Mouse (Mus musculus) heart, postnatal 36 days (tissue): Measurements from ENCODE around the gene St6galnac6. TPM values are rescaled to one million over a fixed set of nuclear protein-coding genes. Genes with fewer than 3 reads are reported as not detected.
A peak's percentile ranks its signal among the peaks of the same experiment; 100 is the strongest.

Source experiments
- DNase-seq, 2 experiments: peaks; one replicate each; pipeline ENCODE4 v3.0.0; 2021 to 2022
- intact Hi-C: fragments of 180-260 bp; cut with DNase I; formaldehyde crosslinking; loops from one replicate; pipeline ENCODE4 v1.15.1; 2025
- total RNA-seq, 2 experiments: library from RNA; stranded (reverse); gene quantifications; 2 replicates each; pipeline ENCODE4 v1.2.3; 2021

Gene St6galnac6
- total RNA-seq, 2 experiments from 2014 or later, result 108 to 116 TPM

DNA sequence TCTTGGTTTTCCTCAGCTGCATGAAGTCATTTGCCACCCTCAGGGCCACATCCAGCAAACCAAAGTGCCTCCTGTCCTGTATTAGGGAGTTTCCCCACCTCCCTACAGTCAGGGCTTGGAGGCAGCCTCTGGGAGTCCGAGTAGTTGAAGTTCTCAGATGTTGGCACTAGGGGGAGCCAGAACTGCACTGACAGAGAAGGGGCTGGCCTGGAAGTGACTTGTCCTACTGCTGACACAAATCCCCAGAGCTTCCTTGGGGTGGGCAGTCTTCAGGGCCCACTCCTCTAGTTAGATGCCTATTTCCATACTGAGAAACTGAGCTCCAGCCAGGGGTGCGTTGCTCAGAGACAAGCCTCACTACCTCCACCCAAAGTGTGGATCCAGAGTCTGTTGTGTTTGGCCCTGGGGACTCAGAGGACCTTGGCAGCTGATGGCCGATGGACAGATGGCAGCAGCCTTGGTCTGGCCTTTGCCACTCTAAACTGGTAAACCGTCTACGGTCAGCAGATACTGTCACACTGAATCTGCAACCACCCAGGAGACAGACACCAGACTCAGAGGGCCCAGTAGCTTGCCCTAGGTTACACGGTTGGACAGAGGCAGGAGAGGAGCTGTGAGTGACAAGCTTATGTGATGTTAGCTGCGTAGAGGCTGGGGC, 32.4 kb downstream of the St6galnac6 start:
- intact Hi-C loops, result loop anchor here (1.0 to 5.0 kb wide), 4 partner anchors 23 to 125 kb away; partner anchors contain the start of gene Tor2a

GRCm38 (mm10) chr2:32633660-32634059, 34.2 kb downstream of the St6galnac6 start:
- intact Hi-C loops, result loop anchor here (1.0 to 5.0 kb wide), 4 partner anchors 13 to 124 kb away; partner anchors contain the start of genes Eng and Tor2a
- DNase-seq, result peak in 1 of 2 experiments; percentile 64

More for the DNA sequence above, 32.4 kb downstream of the St6galnac6 start:
- DNase-seq, result peak; percentile 85 to 86

DNA sequence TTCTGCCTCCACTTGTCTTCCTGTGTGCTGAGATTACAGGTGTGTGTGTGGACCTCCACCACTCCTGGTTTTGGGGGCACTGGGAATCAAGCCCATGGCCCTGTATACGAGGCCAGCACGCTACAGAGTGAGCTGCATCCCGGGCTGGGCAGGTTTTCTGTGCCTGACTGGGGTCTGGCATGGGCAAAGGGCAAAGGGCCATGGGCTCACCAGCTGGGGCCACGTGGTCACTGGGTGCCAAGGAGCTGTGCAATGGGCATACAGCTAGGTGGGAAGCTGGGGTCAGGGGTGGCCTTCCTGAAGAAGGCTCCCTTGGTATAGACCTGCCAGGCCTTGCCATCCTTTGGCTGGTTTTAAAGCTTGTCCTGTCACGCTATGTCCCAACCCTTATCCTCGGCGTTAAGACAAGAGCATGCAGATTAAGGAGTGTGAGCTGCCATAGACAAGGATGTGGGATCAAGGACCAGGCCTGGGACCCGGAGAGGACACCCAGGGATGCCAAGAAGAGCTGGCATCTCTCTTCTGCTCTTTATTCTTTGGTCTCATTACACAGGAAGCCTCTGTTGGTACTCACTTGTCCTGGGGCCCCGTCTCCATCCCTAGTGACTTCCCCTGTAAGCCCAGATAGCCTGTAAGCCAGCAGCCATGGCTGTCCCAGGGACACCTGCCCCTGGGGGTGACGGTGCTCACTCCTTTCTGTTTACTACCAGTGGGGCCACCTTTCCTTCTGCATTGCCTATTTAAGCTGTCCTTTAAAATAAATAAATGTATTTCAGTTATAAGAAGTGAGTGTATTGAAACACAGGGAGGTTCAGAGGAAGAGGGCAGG, 35.0 kb downstream of the St6galnac6 start:
- intact Hi-C loops, result loop anchor here (1.0 to 5.0 kb wide), 3 partner anchors 12 to 123 kb away; partner anchors contain the start of genes Eng and Tor2a
- no peak for DNase-seq

- no peak for DNase-seq
- intact Hi-C loops, result no loop called here
These were observed 37.1 kb downstream of the St6galnac6 start for GRCm38 (mm10) chr2:32636617-32637016.

GRCm38 (mm10) chr2:32637778-32638281, 38.3 kb downstream of the St6galnac6 start:
- intact Hi-C loops, result no loop called here
- peak; percentile 63 to 73 for DNase-seq

DNA sequence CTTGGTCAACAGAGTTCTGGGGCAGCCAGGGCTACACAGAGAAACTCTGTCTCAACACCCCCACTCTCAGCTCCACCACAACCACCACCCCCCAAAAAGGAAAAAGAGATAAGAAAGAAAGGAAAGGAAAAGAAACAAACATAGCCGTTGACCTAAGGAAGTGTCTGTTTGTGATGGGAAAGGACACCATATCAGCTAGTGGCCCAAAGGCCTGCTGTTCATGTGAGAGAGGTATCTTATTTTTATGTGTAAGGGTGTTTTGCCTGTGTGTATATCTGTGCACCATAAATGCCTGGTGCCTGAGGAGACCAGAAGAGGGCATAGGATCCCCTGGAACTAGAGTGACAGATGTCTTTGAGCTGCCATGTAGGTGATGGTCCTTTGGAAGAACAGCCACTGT, 40.1 kb downstream of the St6galnac6 start:
- intact Hi-C loops, result no loop called here
- DNase-seq, result no peak

GRCm38 (mm10) chr2:32640550-32641051, 41.1 kb downstream of the St6galnac6 start:
- intact Hi-C loops, result no loop called here
- no peak for DNase-seq

GRCm38 (mm10) chr2:32641810-32642209, 42.3 kb downstream of the St6galnac6 start:
- DNase-seq, result no peak
- intact Hi-C loops, result no loop called here

DNA sequence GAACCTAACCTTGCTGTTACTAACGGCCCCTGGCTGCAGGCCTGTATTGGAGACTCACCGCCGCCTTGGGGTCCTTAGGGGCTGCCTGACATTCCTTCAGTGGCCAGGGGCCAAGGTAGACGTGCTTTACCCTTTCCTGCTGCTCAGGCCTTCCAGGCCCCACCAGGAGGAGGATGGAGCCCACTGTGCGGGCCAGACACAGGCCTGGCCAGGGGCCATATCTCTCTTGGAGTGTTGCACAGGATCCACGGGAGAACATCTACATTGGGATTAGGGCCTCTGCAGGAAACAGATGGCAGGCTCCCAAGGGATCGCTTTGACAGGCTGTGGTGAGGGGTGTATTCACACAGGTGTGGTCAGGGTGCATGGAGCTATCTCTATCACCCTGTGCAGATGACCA, 43.3 kb downstream of the St6galnac6 start:
- intact Hi-C loops, result no loop called here
- peak; percentile 61 to 65 for DNase-seq

DNA sequence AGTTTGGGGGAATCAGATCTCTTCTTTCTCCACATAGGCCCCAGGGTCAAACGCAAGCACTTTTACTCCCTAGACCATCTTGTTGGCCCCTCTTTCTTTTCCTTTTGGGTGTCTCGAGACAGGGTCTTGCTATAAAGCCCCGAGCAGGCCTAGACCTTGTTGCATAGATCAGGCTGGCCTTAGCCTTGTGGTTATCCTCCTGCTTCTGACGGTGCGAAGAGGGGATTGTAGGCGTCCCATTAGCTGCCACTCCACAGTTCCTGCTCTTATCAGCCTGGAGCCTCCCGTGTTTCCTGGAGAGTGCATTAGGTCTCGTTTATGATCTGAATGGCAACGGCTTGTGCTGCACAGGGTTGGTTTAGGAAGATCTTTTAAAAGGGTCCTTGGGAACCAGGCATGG, 44.6 kb downstream of the St6galnac6 start:
- intact Hi-C loops, result no loop called here
- DNase-seq, result no peak

DNA sequence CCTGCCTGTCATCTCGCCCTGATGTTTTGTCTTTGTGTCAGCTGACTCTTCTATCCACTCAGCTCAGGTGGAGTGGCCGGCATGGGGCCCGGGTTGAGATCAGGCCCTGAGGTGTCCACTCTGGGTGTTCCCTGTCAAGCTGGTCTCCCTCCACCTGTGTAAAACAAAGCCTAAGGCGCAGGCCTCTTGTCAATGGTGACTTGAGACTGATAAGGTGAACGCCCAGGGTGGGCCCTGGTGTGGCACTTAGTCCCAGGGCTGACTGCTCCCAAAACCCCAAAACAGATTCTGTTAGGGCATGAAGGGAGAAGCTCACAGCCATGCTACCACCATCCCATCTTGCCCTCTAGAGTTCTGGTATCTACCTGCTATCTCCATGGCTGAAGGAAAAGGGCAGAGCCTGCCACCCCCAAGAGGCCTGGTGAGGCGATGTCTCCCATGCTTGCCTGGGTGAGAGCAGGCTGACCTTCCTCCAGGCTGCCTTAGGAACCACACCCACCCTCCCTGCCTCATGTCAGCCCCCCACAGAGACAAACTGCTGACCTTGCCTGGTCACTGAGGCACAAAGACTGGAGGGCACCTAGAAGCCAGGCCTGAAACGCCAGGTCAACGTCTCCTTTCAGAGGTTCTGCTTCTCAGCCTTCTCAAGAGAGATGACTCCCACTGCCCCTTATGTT, 45.4 kb downstream of the St6galnac6 start:
- no peak for DNase-seq
- intact Hi-C loops, result no loop called here

DNA sequence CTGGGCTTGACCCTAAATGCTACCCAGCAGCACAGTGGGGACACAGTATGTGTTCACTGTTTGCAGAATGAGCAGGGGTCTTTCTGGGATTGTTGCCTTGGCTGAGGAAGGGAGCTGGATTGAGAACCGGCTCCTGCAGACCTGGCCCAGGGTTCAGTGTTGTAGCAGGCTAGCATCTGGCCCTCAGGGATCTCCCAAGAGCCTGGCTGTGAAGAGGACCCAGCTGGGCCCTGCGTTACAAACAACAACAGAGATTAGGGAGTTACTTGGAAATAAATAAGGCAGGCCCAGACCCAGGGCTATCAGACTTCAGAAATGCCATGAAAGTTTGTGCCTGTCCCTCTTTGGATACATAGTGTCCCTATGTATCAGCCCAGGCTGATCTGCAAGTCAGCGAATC, 46.1 kb downstream of the St6galnac6 start:
- intact Hi-C loops, result loop anchor here (1.0 kb wide), 1 partner anchor 11 kb away; no protein-coding TSS in a partner anchor
- no peak for DNase-seq

DNA sequence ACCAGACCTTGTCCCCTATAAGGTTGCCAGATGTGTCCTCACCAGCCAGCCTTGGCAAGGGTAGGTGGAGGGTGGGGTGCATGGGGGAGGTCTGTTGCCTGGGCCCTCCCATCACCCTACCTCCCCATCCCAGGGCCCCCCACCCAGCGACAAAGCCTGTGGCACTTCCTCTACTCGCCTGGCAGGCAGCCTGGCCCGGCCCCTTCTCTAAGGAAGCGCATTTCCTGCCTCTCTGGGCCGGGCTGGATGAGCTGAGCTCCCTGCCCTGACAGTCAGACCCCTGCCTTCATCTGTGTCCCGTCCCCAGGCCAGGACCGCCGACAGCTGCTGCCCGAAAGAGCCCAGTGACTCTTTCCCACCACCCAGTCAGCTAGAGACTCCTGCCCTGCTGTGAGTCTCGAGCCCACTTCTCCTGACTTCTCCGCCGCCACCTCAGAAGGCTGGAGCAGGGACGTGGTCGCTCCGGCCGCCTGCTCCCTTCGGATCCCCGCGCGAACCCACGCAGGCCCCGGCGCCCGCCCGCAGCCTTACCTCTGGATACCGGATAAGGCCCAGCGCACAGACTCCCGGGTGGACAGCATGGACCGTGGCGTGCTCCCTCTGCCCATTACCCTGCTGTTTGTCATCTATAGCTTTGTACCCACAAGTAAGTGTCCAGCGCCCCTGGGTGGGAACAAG, 47.0 kb downstream of the St6galnac6 start, which contains the start of gene Eng:
TSS of gene Eng (plus strand) at position 217 of the 678 bp plus-strand sequence.
- peak; percentile 85 for DNase-seq
- intact Hi-C loops, result loop anchor here (1.0 kb wide), 1 partner anchor 12 kb away; no protein-coding TSS in a partner anchor

GRCm38 (mm10) chr2:32647366-32647765, 47.9 kb downstream of the St6galnac6 start:
- peak in 1 of 2 experiments; percentile 56 for DNase-seq
- intact Hi-C loops, result no loop called here

DNA sequence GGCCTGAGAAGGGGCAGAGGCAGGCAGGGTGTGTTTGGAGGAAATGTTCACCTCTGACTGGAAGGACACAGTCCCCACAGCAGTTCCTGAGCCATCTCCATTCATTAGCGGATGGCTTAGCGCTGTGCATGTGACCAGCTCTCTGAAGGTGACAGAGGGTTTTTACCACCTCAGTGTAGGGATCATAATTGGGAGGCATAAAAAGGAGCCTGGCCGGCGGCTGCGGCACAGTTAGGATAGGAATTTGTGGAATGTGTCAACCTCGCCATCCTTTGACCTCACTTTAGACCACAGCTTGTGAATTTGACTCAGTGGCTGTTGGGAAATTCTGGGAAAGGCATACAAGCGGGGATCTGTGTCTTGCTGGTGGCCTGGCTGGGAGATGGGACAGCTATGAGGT, 54.3 kb downstream of the St6galnac6 start:
- intact Hi-C loops, result loop anchor here (2.0 kb wide), 1 partner anchor 21 kb away; no protein-coding TSS in a partner anchor

DNA sequence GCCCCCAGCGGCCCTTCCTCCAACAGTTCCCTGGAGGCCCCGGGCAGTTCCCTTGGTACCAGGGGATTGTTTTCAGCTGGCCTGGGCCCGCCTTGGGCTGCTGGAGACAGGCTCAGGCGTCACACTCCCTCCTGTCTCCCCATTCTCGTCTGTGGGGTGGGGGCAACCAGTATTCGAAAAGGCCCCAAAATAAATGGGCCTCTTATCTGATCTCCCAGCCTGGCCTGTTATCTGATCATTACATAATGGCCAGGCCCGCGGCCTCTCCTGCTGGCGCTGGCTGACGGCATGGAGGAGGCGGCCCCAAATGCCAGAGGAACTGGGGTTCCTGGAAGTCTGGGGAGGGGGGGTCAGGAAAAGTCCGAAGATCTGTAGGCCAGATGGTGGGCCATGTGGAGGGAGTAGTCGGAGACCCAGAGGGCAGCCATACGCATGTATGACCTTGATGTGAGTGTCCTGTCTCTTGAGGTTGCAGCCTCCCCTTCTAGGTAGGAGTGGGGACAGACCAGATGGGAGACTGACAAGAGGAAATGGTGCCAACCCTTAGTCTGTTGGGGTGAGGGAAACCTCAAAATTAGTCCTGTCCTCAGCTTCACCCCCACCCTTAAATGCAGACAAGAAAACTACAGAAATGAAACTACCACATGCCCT, 55.4 kb downstream of the St6galnac6 start:
- no peak for DNase-seq
- intact Hi-C loops, result loop anchor here (2.0 kb wide), 1 partner anchor 22 kb away; no protein-coding TSS in a partner anchor

More for the DNA sequence above, 54.3 kb downstream of the St6galnac6 start:
- DNase-seq, result no peak

GRCm38 (mm10) chr2:32655394-32655744, 55.9 kb downstream of the St6galnac6 start:
- no peak for DNase-seq
- intact Hi-C loops, result loop anchor here (2.0 kb wide), 1 partner anchor 23 kb away; no protein-coding TSS in a partner anchor

DNA sequence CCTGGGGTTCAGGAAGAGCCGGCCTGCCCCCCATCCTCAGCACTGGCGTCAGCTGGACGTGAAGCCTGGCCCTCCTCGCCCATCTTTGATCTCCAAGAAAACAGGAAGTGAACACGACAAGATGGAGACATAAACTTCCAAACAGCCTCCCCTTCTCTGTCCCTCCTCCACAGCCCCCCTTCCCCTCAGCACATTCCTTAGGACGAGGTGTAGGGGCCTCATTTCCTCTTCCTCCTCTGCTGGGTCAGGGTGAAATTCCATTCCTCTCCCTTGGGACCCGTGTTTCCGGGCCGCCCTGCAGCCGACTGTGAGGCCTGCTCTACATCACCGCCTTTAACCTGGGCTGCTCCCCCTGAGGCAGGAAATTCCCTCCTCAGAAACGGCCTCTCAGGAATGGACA, 56.3 kb downstream of the St6galnac6 start:
- DNase-seq, result peak; percentile 76
- intact Hi-C loops, result loop anchor here (2.0 kb wide), 1 partner anchor 23 kb away; no protein-coding TSS in a partner anchor

DNA sequence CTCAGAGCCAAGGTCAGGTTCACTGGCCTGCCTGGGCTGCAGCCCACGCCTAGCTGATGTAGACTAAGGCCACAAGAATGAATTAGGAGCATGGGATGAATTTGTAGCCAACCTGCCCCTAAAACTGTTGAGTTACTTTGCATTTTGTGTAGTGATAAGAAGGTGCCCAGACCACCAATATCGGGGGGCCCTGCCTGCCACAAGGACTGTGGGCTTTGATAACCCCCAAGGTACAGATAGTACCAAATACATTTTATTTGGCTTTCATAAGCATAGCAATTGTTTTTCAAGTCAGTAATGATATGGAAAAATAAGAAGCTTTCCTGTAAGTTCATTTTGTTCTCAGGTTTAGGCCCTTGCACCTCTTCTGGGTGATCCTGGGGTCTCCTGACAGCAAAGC, 59.4 kb downstream of the St6galnac6 start:
- DNase-seq, result no peak
- intact Hi-C loops, result no loop called here
